Mouse (Mus musculus) erythroblast, adult 5-6 weeks (primary cell): ENCODE data around the gene Cps1. TPM values are rescaled to one million over a fixed set of nuclear protein-coding genes. Genes with fewer than 3 reads are reported as not detected.

ENCODE experiments used
- ATAC-seq: replicated peaks from 2 replicates; pipeline ENCODE4 v1.8.0; 2016; ENCODE audit warnings: moderate number of reproducible peaks, mild to moderate bottlenecking, moderate TSS enrichment, inconsistent platforms; ENCODE audit not compliant: poor library complexity, low FRiP score, severe bottlenecking
- total RNA-seq, 2 experiments: library from RNA; stranded (forward) in 1 of 2; stranded (reverse) in 1 of 2; fragments of 150-400 nt in 1 of 2; fragments of 200-764, 138-1000 nt in 1 of 2; gene quantifications; 2 replicates each; pipeline versions ENCODE4 v1.2.3 to v1.2.4; 2015 to 2017; ENCODE audit warnings: low replicate concordance in 2 of 2

Gene Cps1
- total RNA-seq, 2 experiments from 2014 or later, result not detected

GRCm38 (mm10) chr1:67218339-67218944, 95.6 kb downstream of the Cps1 start:
- ATAC-seq, result no peak

- no peak for ATAC-seq
These were observed 100.8 kb downstream of the Cps1 start for GRCm38 (mm10) chr1:67223666-67224065.

- no peak for ATAC-seq
These were observed 112.0 kb downstream of the Cps1 start for GRCm38 (mm10) chr1:67234861-67235260.

GRCm38 (mm10) chr1:67235468-67236217, 112.8 kb downstream of the Cps1 start:
- ATAC-seq, result no peak

GRCm38 (mm10) chr1:67238446-67238845, 115.6 kb downstream of the Cps1 start:
- ATAC-seq, result no peak

GRCm38 (mm10) chr1:67238941-67239340, 116.1 kb downstream of the Cps1 start:
- no peak for ATAC-seq

GRCm38 (mm10) chr1:67265222-67265621, 142.4 kb downstream of the Cps1 start:
- ATAC-seq, result no peak

GRCm38 (mm10) chr1:67267972-67268371, 145.1 kb downstream of the Cps1 start:
- ATAC-seq, result no peak

- no peak for ATAC-seq
These were observed 145.6 kb downstream of the Cps1 start for GRCm38 (mm10) chr1:67268450-67268849.

GRCm38 (mm10) chr1:67276270-67276669, 153.4 kb downstream of the Cps1 start:
- no peak for ATAC-seq

Other genes with a start within 250 kb of the Cps1 start
- gene Myl1, start 177.6 kb upstream of the Cps1 start, total RNA-seq (2015; ENCODE audit: low replicate concordance), result not detected in 2 replicates
- gene Myl1, start 177.6 kb upstream of the Cps1 start, total RNA-seq (2017; ENCODE audit: low replicate concordance), result not detected in 2 replicates
- 1.3 and 2.3 TPM in 2 replicates for gene Lancl1, start 84.2 kb upstream of the Cps1 start, total RNA-seq (2015; ENCODE audit: low replicate concordance)
- 4.5 and 19.9 TPM in 2 replicates for gene Lancl1, start 84.2 kb upstream of the Cps1 start, total RNA-seq (2017; ENCODE audit: low replicate concordance)